Mouse (Mus musculus) heart, adult 2 months (tissue): ENCODE data around the gene Golt1b.

Experiments
- CTCF ChIP-seq: fragments of 200-600 bp; IDR thresholded peaks from 2 replicates; pipeline ENCODE4 v1.8.1; 2022; ENCODE audit warnings: antibody characterized with exemption, mild to moderate bottlenecking, moderate library complexity
- POLR2A ChIP-seq: fragments of 200-500 bp; IDR thresholded peaks from 2 replicates; pipeline ENCODE4 v1.6.1; 2011; ENCODE audit warnings: mild to moderate bottlenecking, low read depth, low read length, control low read depth; ENCODE audit not compliant: insufficient read depth

GRCm38 (mm10) chr6:142424976-142425375, 38.0 kb downstream of the Golt1b start:
- TF ChIP-seq CTCF (no peak), POLR2A (no peak)
